Mouse (Mus musculus) liver, embryonic 14.5 days (tissue): ENCODE measurements at regions not wholly inside any gene's neighbourhood (a gene's known extent, or its start where the extent isn't known, plus 50 kb on each side); places are given as distances from the start of the nearest gene placed in this dataset.

ENCODE experiments used
- ATAC-seq: fragments of 200-750 bp; cut with Nextera tagmentation; 2 replicates; pipeline ENCODE4 v1.8.0; 2017; ENCODE audit warnings: moderate number of reproducible peaks, mild to moderate bottlenecking, moderate library complexity; ENCODE audit not compliant: insufficient read depth
- DNase-seq, 3 experiments: peaks; one replicate each; pipeline ENCODE4 v3.0.0-alpha.2; 2012 to 2013; ENCODE audit warnings: low read depth in 3 of 3, low spot score in 3 of 3
- H3K27ac ChIP-seq: fragments of 300-500 bp; sonication (generic); 2 replicates; pipeline ENCODE4 v1.5.1; 2014; ENCODE audit warnings: moderate library complexity, mild to moderate bottlenecking, control low read depth, inconsistent platforms
- H3K27me3 ChIP-seq: fragments of 300-500 bp; sonication (generic); 2 replicates; pipeline ENCODE4 v1.6.1; 2014; ENCODE audit warnings: mild to moderate bottlenecking, low read length, moderate library complexity; ENCODE audit not compliant: control insufficient read depth, insufficient read depth
- H3K36me3 ChIP-seq: fragments of 300-500 bp; sonication (generic); replicated peaks from 2 replicates; pipeline ENCODE4 v1.6.1; 2014; ENCODE audit warnings: low read depth; ENCODE audit not compliant: control insufficient read depth, insufficient read depth
- H3K4me1 ChIP-seq, 2 experiments: fragments of 200-500 bp in 1 of 2; fragments of 300-500 bp in 1 of 2; sonication (generic) in 1 of 2; replicated peaks; 2 replicates each; pipeline ENCODE4 v1.6.1; 2012 to 2014; ENCODE audit warnings: antibody characterized with exemption in 1 of 2, inconsistent platforms in 1 of 2, low read length in 1 of 2; ENCODE audit not compliant: control insufficient read depth in 2 of 2, insufficient read depth in 2 of 2
- H3K4me2 ChIP-seq: fragments of 300-500 bp; sonication (generic); 2 replicates; pipeline ENCODE4 v1.6.1; 2014; ENCODE audit warnings: low read depth, mild to moderate bottlenecking, control low read depth, moderate library complexity
- H3K4me3 ChIP-seq, 2 experiments: fragments of 200-500 bp in 1 of 2; fragments of 300-500 bp in 1 of 2; sonication (generic) in 1 of 2; 2 replicates each; pipeline ENCODE4 v1.5.1; 2012 to 2014; ENCODE audit warnings: low read depth in 2 of 2, low read length in 2 of 2, mild to moderate bottlenecking in 2 of 2, control low read depth in 1 of 2, inconsistent platforms in 1 of 2, moderate library complexity in 1 of 2; ENCODE audit not compliant: insufficient read depth in 1 of 2
- H3K9ac ChIP-seq: fragments of 300-500 bp; sonication (generic); replicated peaks from 2 replicates; pipeline ENCODE4 v1.6.1; 2014; ENCODE audit warnings: mild to moderate bottlenecking, control low read depth, moderate library complexity
- H3K9me3 ChIP-seq: fragments of 300-500 bp; sonication (generic); 2 replicates; pipeline ENCODE4 v1.6.1; 2016; ENCODE audit warnings: low read length, mixed read lengths; ENCODE audit not compliant: control insufficient read depth
- CTCF ChIP-seq: IDR thresholded peaks from 2 replicates; pipeline ENCODE4 v1.5.1; 2016; ENCODE audit warnings: antibody characterized with exemption, low read depth, control low read depth
- EP300 ChIP-seq: IDR thresholded peaks from 2 replicates; pipeline ENCODE4 v1.6.1; 2016; ENCODE audit warnings: antibody characterized with exemption, low read depth
- WGBS: fragments of 180-500 bp; shearing (Covaris S2); extraction: QIAGEN DNeasy Blood & Tissue Kit; methylation state at CpG from one replicate; pipeline ENCODE4 v1.1.7; 2014; ENCODE audit not compliant: insufficient replicate concordance; 5-methylcytosine and 5-hydroxymethylcytosine counted together

DNA sequence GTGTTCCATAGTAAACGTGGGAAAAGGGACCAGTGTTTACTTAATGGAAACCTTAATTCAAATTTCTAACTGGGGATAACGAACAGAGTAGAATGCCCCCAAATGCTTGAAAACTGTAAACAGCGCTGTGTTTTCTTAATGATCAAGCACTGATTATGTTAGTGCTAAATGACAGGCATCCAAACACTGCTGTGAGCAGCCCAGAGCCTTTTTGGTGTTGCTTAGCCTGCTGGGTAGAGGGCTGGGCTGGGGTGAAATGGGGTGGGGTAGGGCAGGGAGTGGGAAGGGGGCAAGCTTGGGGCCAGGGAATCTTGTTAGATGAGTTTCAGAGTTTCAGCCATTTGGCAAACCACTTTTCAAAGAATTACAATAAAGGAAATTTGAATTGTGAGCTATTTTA, 294.6 kb upstream of the Lcorl start:
- DNase-seq (no peak), ATAC-seq (no peak)
- TF ChIP-seq EP300 (no peak), CTCF (no peak)
- Histone ChIP-seq H3K4me3 (no peak overlapping the region), H3K36me3 (no peaks in the 10 kb centered on the region), H3K4me2 (no peak overlapping the region), H3K9ac (no peak overlapping the region), H3K27me3 (no peaks in the 10 kb centered on the region), H3K4me1 (no peaks in the 10 kb centered on the region), H3K27ac (no peak overlapping the region), H3K9me3 (no peaks in the 10 kb centered on the region)
- WGBS = 43% methylated on average over 3 of the region's 3 CpGs

DNA sequence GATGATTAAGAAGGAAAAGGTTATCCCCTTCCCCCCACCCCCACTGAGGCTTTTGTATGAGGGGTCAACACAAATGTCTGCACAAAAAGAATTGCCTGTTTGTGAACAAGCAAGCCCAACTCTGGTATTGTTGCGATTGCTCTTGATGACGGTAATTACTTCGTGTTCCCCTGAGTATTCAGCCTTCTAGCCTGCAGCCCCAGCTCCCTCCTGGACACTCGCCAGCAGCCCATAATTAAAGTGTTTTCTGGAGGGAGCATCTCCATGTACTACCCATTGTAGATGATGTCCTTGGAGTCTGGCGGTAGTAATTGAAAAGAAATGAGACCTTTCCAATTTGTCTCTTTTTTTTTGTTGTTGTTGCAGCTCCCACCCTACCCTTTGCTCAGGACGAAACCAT, 293.4 kb upstream of the Lcorl start:
- DNase-seq (no peak), ATAC-seq (no peak)
- no peak overlapping the region for H3K9ac ChIP-seq
- no peak overlapping the region for H3K4me2 ChIP-seq
- no peak overlapping the region for H3K4me3 ChIP-seq
- H3K27ac ChIP-seq = no peak overlapping the region
- no peaks in the 10 kb centered on the region for H3K9me3 ChIP-seq
- H3K36me3 ChIP-seq = no peaks in the 10 kb centered on the region
- WGBS = 62% methylated on average over 6 of the region's 6 CpGs
- H3K27me3 ChIP-seq = no peaks in the 10 kb centered on the region
- TF ChIP-seq EP300 (no peak), CTCF (no peak)
- H3K4me1 ChIP-seq = no peaks in the 10 kb centered on the region

DNA sequence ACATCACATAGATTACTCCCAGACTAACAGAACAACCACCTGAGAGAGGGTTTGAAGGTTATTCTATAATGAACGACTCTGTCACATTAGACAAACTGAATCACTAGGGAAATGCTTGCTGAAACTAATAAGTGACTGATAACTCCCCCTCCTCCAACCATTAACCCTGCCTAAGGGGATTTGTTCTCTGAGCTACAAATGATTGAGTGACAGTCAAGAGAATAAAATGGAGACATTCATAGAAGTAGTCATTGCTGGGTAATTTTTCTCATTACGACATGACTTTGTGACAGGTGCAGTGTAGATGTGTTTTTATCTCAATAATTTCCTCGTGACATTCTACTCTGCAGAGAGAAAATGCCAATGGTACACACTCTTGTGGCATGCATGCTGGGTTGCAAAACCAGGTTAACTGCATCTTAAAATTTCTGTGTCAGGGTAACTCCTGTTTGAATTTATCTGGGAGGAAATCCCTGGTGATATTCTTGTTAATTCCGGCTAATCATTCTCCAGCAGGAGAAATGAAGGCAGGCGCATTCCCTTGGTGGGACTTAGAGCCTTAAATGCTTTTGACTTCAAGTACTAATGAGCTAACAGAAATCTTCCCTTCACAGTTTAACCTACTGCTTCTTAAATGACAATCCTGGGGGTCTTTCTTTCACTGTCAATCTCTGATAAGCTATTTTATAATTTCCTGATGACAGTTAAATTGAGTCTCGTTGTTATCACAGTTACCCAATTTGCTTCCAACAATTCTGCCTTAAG, 292.6 kb upstream of the Lcorl start:
- Histone ChIP-seq H3K4me3 (no peak overlapping the region), H3K27me3 (no peaks in the 10 kb centered on the region), H3K9ac (no peak overlapping the region), H3K9me3 (no peaks in the 10 kb centered on the region), H3K36me3 (no peaks in the 10 kb centered on the region), H3K27ac (no peak overlapping the region), H3K4me1 (no peaks in the 10 kb centered on the region), H3K4me2 (no peak overlapping the region)
- no peak for ATAC-seq
- 63% methylated on average over 6 of the region's 6 CpGs for WGBS
- TF ChIP-seq EP300 (no peak), CTCF (no peak)
- no peak for DNase-seq

DNA sequence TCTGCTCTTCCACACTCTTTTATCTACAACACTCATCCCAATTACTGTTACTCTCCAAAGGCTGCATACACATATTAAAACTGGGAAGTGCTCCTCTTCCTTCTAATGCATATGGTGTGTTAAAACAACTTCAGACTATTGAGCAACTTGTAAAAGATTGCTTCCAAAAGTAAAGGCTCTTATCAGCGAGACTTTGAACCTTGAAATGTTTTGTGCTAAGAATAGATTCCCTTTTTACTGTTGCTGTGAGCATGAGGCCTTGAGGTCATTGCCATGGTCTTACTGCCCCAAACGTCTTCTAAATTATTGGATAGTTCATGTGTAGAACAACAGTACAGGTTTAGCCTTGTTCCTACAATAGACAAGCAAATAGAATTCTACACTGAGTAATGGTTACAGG, 281.6 kb upstream of the Lcorl start:
- TF ChIP-seq EP300 (no peak), CTCF (no peak)
- no peak for ATAC-seq
- Histone ChIP-seq H3K4me1 (no peaks in the 10 kb centered on the region), H3K27ac (no peak overlapping the region), H3K4me2 (no peak overlapping the region), H3K4me3 (no peak overlapping the region), H3K9me3 (no peaks in the 10 kb centered on the region), H3K27me3 (no peaks in the 10 kb centered on the region), H3K9ac (no peak overlapping the region), H3K36me3 (no peaks in the 10 kb centered on the region)
- DNase-seq = no peak
- WGBS = 23% methylated on average over 2 of the region's 2 CpGs

DNA sequence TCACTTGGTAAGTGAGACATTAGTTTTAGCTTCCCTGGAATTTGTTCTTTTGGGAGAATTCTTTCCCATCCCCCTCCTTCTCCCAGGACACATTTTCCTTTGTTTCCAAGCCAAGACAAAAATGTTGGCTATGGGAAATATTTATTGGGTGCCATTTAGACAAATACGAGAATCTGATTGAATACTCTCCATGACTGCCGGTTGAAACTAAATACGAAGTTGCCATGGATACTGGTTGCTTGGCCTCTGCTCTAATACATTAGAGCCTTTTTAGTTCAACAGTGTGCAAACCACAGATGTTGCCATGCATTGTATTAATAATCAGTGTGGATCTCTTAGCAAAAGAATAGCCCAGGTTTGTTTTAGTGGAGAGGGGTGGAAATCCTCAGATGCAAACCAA, 280.3 kb upstream of the Lcorl start:
- Histone ChIP-seq H3K4me3 (no peak overlapping the region), H3K36me3 (no peaks in the 10 kb centered on the region), H3K9me3 (no peaks in the 10 kb centered on the region), H3K4me1 (no peaks in the 10 kb centered on the region), H3K27ac (no peak overlapping the region), H3K9ac (no peak overlapping the region), H3K4me2 (no peak overlapping the region), H3K27me3 (no peaks in the 10 kb centered on the region)
- no peak for TF ChIP-seq EP300
- no peak for TF ChIP-seq CTCF
- DNase-seq (no peak), ATAC-seq (no peak)
- WGBS = 72% methylated on average over 3 of the region's 3 CpGs
